Mouse (Mus musculus) bone marrow, adult 2 months (tissue): ENCODE results near the gene Adipoq.

Experiments used
- CTCF ChIP-seq: fragments of 200-500 bp; IDR thresholded peaks from 2 replicates; pipeline ENCODE4 v1.5.1; 2011; ENCODE audit warnings: low read length, control low read depth; ENCODE audit not compliant: control insufficient read depth, insufficient read depth
- POLR2A ChIP-seq: fragments of 200-500 bp; IDR thresholded peaks from 2 replicates; pipeline ENCODE4 v1.6.1; 2011; ENCODE audit warnings: low read depth, mild to moderate bottlenecking, control low read depth, low read length, borderline replicate concordance; ENCODE audit not compliant: control insufficient read depth

- TF ChIP-seq POLR2A (no peak), CTCF (no peak)
Observed at GRCm38 (mm10) chr16:23187983-23188382, 41.6 kb downstream of the Adipoq start.
